Mouse (Mus musculus) kidney, embryonic 15.5 days (tissue): ENCODE measurements at regions not wholly inside any gene's neighbourhood (a gene's known extent, or its start where the extent isn't known, plus 50 kb on each side); places are given as distances from the start of the nearest gene placed in this dataset. TPM values are rescaled to one million over a fixed set of nuclear protein-coding genes. Genes with fewer than 3 reads are reported as not detected.

Experiments
- ATAC-seq: fragments of 200-750 bp; cut with Nextera tagmentation; replicated peaks from 2 replicates; pipeline ENCODE4 v1.8.0; 2017; ENCODE audit warnings: moderate TSS enrichment; ENCODE audit not compliant: low FRiP score
- H3K27ac ChIP-seq: fragments of 300-500 bp; sonication (generic); 2 replicates; pipeline ENCODE4 v1.5.1; 2015; ENCODE audit warnings: mild to moderate bottlenecking, inconsistent platforms
- H3K27me3 ChIP-seq: fragments of 300-500 bp; sonication (generic); 2 replicates; pipeline ENCODE4 v1.6.1; 2015; ENCODE audit warnings: inconsistent platforms
- H3K36me3 ChIP-seq: fragments of 300-500 bp; sonication (generic); 2 replicates; pipeline ENCODE4 v1.6.1; 2015; ENCODE audit warnings: inconsistent platforms
- H3K4me1 ChIP-seq: fragments of 300-500 bp; sonication (generic); 2 replicates; pipeline ENCODE4 v1.6.1; 2015; ENCODE audit warnings: inconsistent platforms
- H3K4me2 ChIP-seq: fragments of 300-500 bp; sonication (generic); 2 replicates; pipeline ENCODE4 v1.6.1; 2015; ENCODE audit warnings: moderate library complexity, mild to moderate bottlenecking, inconsistent platforms
- H3K4me3 ChIP-seq: fragments of 300-500 bp; sonication (generic); replicated peaks from 2 replicates; pipeline ENCODE4 v1.5.1; 2015; ENCODE audit warnings: mild to moderate bottlenecking, inconsistent platforms
- H3K9ac ChIP-seq: fragments of 300-500 bp; sonication (generic); 2 replicates; pipeline ENCODE4 v1.6.1; 2015; ENCODE audit warnings: mild to moderate bottlenecking, inconsistent platforms
- H3K9me3 ChIP-seq: fragments of 300-500 bp; sonication (generic); replicated peaks from 2 replicates; pipeline ENCODE4 v1.6.1; 2016; ENCODE audit warnings: inconsistent platforms
- WGBS: fragments of 180-500 bp; shearing (Covaris S2); methylation state at CpG from one replicate; pipeline ENCODE4 v1.1.7; 2015; ENCODE audit warnings: mixed read lengths; 5-methylcytosine and 5-hydroxymethylcytosine counted together
- microRNA-seq: library from miRNA; unstranded; fragments of <30 nt; microRNA quantifications from one replicate; pipeline ENCODE4, GENCODE M21; 2016

- no peak for ATAC-seq
- WGBS, result 67% methylated on average over 1 of the region's 1 CpGs
- no peaks in the 10 kb centered on the region for H3K27me3 ChIP-seq
- no peaks in the 10 kb centered on the region for H3K9me3 ChIP-seq
- peaks cover 8% of the 10 kb centered on the region for H3K4me1 ChIP-seq
- no peak overlapping the region for H3K9ac ChIP-seq
- H3K36me3 ChIP-seq, result no peaks in the 10 kb centered on the region
- H3K27ac ChIP-seq, result no peak overlapping the region
- no peak overlapping the region for H3K4me2 ChIP-seq
- H3K4me3 ChIP-seq, result no peak overlapping the region
These were observed 74.3 kb upstream of the Pbx1 start for GRCm38 (mm10) chr1:168506326-168506725.

DNA sequence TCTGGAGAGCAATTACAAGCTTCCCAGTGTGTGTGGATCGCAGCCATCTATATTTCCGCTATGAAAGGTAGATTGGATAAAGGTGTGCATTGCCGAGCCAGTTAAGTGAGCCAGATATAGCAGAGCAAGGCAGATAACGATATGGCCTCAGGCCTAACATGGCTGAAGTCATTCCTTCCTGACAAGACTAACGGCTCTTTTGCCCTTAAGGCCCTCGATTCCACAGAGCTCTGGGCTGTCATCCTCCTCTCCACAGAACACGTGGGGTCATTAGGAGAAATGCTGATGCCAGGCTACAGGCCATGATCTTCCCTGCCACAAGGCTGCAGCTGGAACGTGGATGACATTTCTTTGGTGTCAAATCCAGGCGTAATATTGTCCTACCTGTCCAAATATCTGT lies 72.7 kb upstream of the Pbx1 start:
- Histone ChIP-seq H3K4me3 (no peak overlapping the region), H3K36me3 (no peaks in the 10 kb centered on the region), H3K9ac (no peak overlapping the region), H3K27ac (no peak overlapping the region), H3K9me3 (no peaks in the 10 kb centered on the region), H3K4me2 (no peak overlapping the region), H3K27me3 (no peaks in the 10 kb centered on the region), H3K4me1 (peaks cover 9% of the 10 kb centered on the region)
- ATAC-seq, result no peak
- WGBS, result 54% methylated on average over 9 of the region's 9 CpGs

DNA sequence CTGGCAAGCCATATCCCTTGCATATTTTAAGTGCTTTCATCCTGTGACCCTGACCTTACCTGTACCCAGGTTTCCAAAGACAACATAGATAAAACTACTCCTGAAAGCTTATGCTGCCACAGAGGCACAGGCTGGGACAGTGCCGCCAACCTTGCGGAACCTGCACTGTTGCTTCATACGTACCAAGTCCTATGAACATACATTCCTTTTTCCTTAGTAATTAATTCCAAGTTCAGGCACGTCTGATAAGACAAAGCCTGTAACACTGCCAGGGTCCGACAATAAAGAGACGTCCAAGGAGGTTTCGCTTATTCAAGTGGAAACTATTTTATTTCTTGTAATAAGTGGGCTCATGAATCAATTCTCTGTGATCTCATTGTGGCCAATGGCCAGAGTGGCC lies 70.2 kb upstream of the Pbx1 start:
- 34% methylated on average over 7 of the region's 7 CpGs for WGBS
- H3K27me3 ChIP-seq, result no peaks in the 10 kb centered on the region
- ATAC-seq, result peak; percentile 52; the same call in 1 of the 2 replicates

GRCm38 (mm10) chr1:168501375-168502169 lies 69.5 kb upstream of the Pbx1 start:
- 25% methylated on average over 4 of the region's 4 CpGs for WGBS
- no peak for ATAC-seq

More for the DNA sequence above, 70.2 kb upstream of the Pbx1 start:
- Histone ChIP-seq H3K4me3 (no peak overlapping the region), H3K4me1 (peaks cover 9% of the 10 kb centered on the region), H3K27ac (no peak overlapping the region), H3K9me3 (no peaks in the 10 kb centered on the region), H3K9ac (no peak overlapping the region), H3K36me3 (no peaks in the 10 kb centered on the region), H3K4me2 (no peak overlapping the region)

DNA sequence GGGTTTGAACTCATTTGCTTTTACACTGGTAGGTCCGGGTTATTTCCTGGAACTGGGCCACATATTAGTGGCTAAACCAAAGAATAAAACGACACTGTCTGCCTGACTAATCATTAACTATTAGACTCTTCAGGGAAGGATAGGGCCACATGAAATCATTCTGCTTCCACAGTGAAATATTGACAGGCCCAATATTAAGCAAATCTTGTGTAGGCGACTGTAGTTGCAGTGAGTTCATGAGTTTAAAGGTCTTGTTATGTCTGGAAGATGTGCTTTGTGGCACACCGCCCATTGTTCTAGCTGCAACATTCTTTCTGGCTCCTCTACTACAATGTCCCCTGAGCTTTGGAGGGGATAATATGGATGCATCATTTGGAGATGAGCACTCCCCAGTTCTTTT lies 65.7 kb upstream of the Pbx1 start:
- H3K9me3 ChIP-seq, result no peaks in the 10 kb centered on the region
- H3K27me3 ChIP-seq, result no peaks in the 10 kb centered on the region
- WGBS, result 74% methylated on average over 4 of the region's 4 CpGs
- peaks cover 9% of the 10 kb centered on the region for H3K4me1 ChIP-seq
- no peaks in the 10 kb centered on the region for H3K36me3 ChIP-seq
- H3K4me2 ChIP-seq, result no peak overlapping the region
- H3K9ac ChIP-seq, result no peak overlapping the region
- H3K4me3 ChIP-seq, result no peak overlapping the region
- ATAC-seq, result no peak
- no peak overlapping the region for H3K27ac ChIP-seq

More at GRCm38 (mm10) chr1:168501375-168502169, 69.5 kb upstream of the Pbx1 start:
- Histone ChIP-seq H3K9me3 (no peaks in the 10 kb centered on the region), H3K4me3 (no peak overlapping the region), H3K4me2 (no peak overlapping the region), H3K27ac (no peak overlapping the region), H3K27me3 (no peaks in the 10 kb centered on the region), H3K9ac (no peak overlapping the region), H3K36me3 (no peaks in the 10 kb centered on the region), H3K4me1 (peaks cover 9% of the 10 kb centered on the region)

- Histone ChIP-seq H3K9me3 (no peaks in the 10 kb centered on the region), H3K27me3 (no peaks in the 10 kb centered on the region), H3K36me3 (no peaks in the 10 kb centered on the region), H3K27ac (no peak overlapping the region), H3K4me1 (no peaks in the 10 kb centered on the region), H3K4me2 (0 out of 2 replicates have a peak overlapping the region, but pooled peaks have one; percentile 5), H3K4me3 (no peak overlapping the region), H3K9ac (no peak overlapping the region)
- 58% methylated on average over 13 of the region's 13 CpGs for WGBS
- ATAC-seq, result no peak
These were observed 63.8 kb upstream of the Pbx1 start for GRCm38 (mm10) chr1:168495687-168496527.

GRCm38 (mm10) chr1:168487492-168487891 lies 55.4 kb upstream of the Pbx1 start:
- WGBS, result 80% methylated on average over 7 of the region's 7 CpGs
- Histone ChIP-seq H3K36me3 (no peaks in the 10 kb centered on the region), H3K4me3 (no peak overlapping the region), H3K9me3 (no peaks in the 10 kb centered on the region), H3K4me2 (no peak overlapping the region), H3K9ac (no peak overlapping the region), H3K4me1 (no peaks in the 10 kb centered on the region), H3K27ac (no peak overlapping the region), H3K27me3 (no peaks in the 10 kb centered on the region)
- ATAC-seq, result no peak

DNA sequence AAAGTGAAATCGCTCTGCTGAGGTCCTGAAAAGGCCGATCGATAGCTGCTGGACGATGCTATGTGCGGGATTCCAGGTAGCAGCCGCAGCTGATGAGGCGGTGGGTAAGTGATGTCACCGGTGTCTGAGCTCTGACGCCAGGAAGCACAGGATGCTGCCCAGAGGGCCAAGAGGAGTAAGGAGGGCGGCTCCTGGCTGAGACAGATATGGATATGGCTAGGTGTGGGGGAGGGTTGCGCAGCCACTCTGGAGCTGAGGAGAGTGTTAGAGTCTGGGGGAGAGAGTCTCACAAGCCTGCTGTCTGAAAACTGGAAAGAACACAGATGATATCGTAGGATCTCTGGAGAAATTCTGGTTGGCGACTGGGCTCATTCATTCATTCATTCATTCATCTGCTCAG lies 51.6 kb upstream of the Pbx1 start:
- no peak overlapping the region for H3K27ac ChIP-seq
- 80% methylated on average over 13 of the region's 13 CpGs for WGBS
- no peak overlapping the region for H3K4me2 ChIP-seq
- no peak overlapping the region for H3K9ac ChIP-seq
- H3K9me3 ChIP-seq, result no peaks in the 10 kb centered on the region
- no peaks in the 10 kb centered on the region for H3K36me3 ChIP-seq
- no peak for ATAC-seq
- H3K4me3 ChIP-seq, result no peak overlapping the region
- no peaks in the 10 kb centered on the region for H3K4me1 ChIP-seq
- no peaks in the 10 kb centered on the region for H3K27me3 ChIP-seq

Small RNA genes lying in the stretch of these regions (microRNA-seq; reads per million reads assigned to microRNA genes)
- gene Mir6348 (not detected), gene Mir6354 (not detected)
